8 mouse cellular contexts compared by ENCODE assay signal in genomic region chr19:5912103-5913006, GRCm38 (mm10). TPM values are rescaled to one million over a fixed set of nuclear protein-coding genes. Genes with fewer than 3 reads are reported as not detected.
DNase-seq lines count a peak whose midpoint lies in the region; ATAC-seq and TF ChIP-seq lines count a peak whose summit lies in the region.

No protein-coding gene starts in this region.

- H3K4me2 ChIP-seq in CH12.LX (ENCODE audit: insufficient read depth, low read depth, poor library complexity, severe bottlenecking) = peak overlapping the region; percentile 94
- H3K4me2 ChIP-seq in forebrain, embryonic 11.5 days (ENCODE audit: low read depth, low read length, severe bottlenecking) = peak overlapping the region; percentile 57
- H3K4me2 ChIP-seq in heart, embryonic 16.5 days (ENCODE audit: low read depth, low read length) = peak overlapping the region; percentile 91
- peak overlapping the region; percentile 87 for H3K4me2 ChIP-seq in liver, embryonic 15.5 days
- peak overlapping the region; percentile 85 for H3K4me2 ChIP-seq in neural tube, embryonic 12.5 days (replicated peaks)

- no peaks in the 10 kb centered on the region for H3K9me3 ChIP-seq in CH12.LX (replicated peaks; ENCODE audit: low read length)
- H3K9me3 ChIP-seq in forebrain, embryonic 11.5 days (ENCODE audit: control insufficient read depth, low read length) = no peaks in the 10 kb centered on the region
- H3K9me3 ChIP-seq in heart, embryonic 16.5 days (replicated peaks; ENCODE audit: control insufficient read depth, low read length) = no peaks in the 10 kb centered on the region
- H3K9me3 ChIP-seq in liver, embryonic 15.5 days (replicated peaks) = no peaks in the 10 kb centered on the region
- H3K9me3 ChIP-seq in neural tube, embryonic 12.5 days = no peaks in the 10 kb centered on the region

- no peak for TF ChIP-seq RAD21 in CH12.LX (IDR thresholded peaks at IDR 0.05; ENCODE audit: low read depth, low read length)

- dilution Hi-C loops in CH12.LX (cut with MboI; ENCODE audit: extremely low pct_ligation_motif_present, extremely low pct_unique_long_range_greater_than_20kb, low sequenced_read_pairs) = no loop called here

- H3K36me3 ChIP-seq in CH12.LX (replicated peaks in 1 of 2; ENCODE audit: control insufficient read depth in 1 of 2, insufficient read depth in 1 of 2, low read length in 1 of 2) = peaks cover 10 to 43% of the 10 kb centered on the region in 2 experiments
- no peaks in the 10 kb centered on the region; the same call in 1 of the 2 replicates for H3K36me3 ChIP-seq in forebrain, embryonic 11.5 days (ENCODE audit: control insufficient read depth, insufficient read depth, low read length)
- H3K36me3 ChIP-seq in heart, embryonic 16.5 days (ENCODE audit: control insufficient read depth, insufficient read depth) = peaks cover 6% of the 10 kb centered on the region; the same call in 1 of the 2 replicates
- H3K36me3 ChIP-seq in liver, embryonic 15.5 days (replicated peaks) = peaks cover 19% of the 10 kb centered on the region
- H3K36me3 ChIP-seq in neural tube, embryonic 12.5 days = peaks cover 18% of the 10 kb centered on the region; the same call in 1 of the 2 replicates

- H3K27me3 ChIP-seq in CH12.LX (replicated peaks) = no peaks in the 10 kb centered on the region
- no peaks in the 10 kb centered on the region for H3K27me3 ChIP-seq in forebrain, embryonic 11.5 days (ENCODE audit: control insufficient read depth, insufficient read depth, low read length)
- no peaks in the 10 kb centered on the region for H3K27me3 ChIP-seq in heart, embryonic 16.5 days (ENCODE audit: control insufficient read depth, insufficient read depth, low read length)
- no peaks in the 10 kb centered on the region for H3K27me3 ChIP-seq in liver, embryonic 15.5 days
- H3K27me3 ChIP-seq in neural tube, embryonic 12.5 days (replicated peaks) = no peaks in the 10 kb centered on the region

- peak; percentile 94 for ATAC-seq in forebrain, embryonic 11.5 days (replicated peaks; ENCODE audit: low FRiP score)
- ATAC-seq in heart, embryonic 16.5 days (replicated peaks; ENCODE audit: extremely low read depth, insufficient read depth, low FRiP score) = peak; percentile 97
- peak; percentile 98 for ATAC-seq in liver, embryonic 15.5 days (ENCODE audit: insufficient read depth)
- peak; percentile 94 for ATAC-seq in neural tube, embryonic 12.5 days (ENCODE audit: low FRiP score, low read depth)

- in situ Hi-C loops in CH12.LX (cut with MboI; ENCODE audit: low pct_ligation_motif_present, low pct_unique_long_range_greater_than_20kb, low sequenced_read_pairs) = no loop called here

- peaks cover 11 to 40% of the 10 kb centered on the region in 2 experiments for H3K4me1 ChIP-seq in CH12.LX (ENCODE audit: control insufficient read depth in 1 of 2, insufficient read depth in 2 of 2)
- peaks cover 20% of the 10 kb centered on the region for H3K4me1 ChIP-seq in forebrain, embryonic 11.5 days (replicated peaks; ENCODE audit: control insufficient read depth, insufficient read depth, low read length)
- peaks cover 27% of the 10 kb centered on the region for H3K4me1 ChIP-seq in heart, embryonic 16.5 days (ENCODE audit: control insufficient read depth, insufficient read depth, low read length)
- H3K4me1 ChIP-seq in liver, embryonic 15.5 days (replicated peaks) = peaks cover 55% of the 10 kb centered on the region
- peaks cover 27% of the 10 kb centered on the region for H3K4me1 ChIP-seq in neural tube, embryonic 12.5 days

- H3K9ac ChIP-seq in CH12.LX (ENCODE audit: insufficient read depth, low read depth) = peak overlapping the region; percentile 96
- H3K9ac ChIP-seq in forebrain, embryonic 11.5 days (ENCODE audit: low read length) = peak overlapping the region; percentile 97
- H3K9ac ChIP-seq in heart, embryonic 16.5 days (ENCODE audit: low read length) = peak overlapping the region; percentile 89
- H3K9ac ChIP-seq in liver, embryonic 15.5 days = peak overlapping the region; percentile 99
- H3K9ac ChIP-seq in neural tube, embryonic 12.5 days = peak overlapping the region; percentile 92

- H3K27ac ChIP-seq in CH12.LX (ENCODE audit: insufficient read depth, low read depth) = no peak overlapping the region; the same call in 1 of the 2 replicates
- H3K27ac ChIP-seq in forebrain, embryonic 11.5 days (ENCODE audit: low read depth, low read length) = peak overlapping the region; percentile 75; the same call in 1 of the 2 replicates
- H3K27ac ChIP-seq in heart, embryonic 16.5 days (ENCODE audit: low read length) = peak overlapping the region; percentile 89
- peak overlapping the region; percentile 84 for H3K27ac ChIP-seq in liver, embryonic 15.5 days (replicated peaks)
- 0 out of 2 replicates have a peak overlapping the region, but pooled peaks have one; percentile 6 for H3K27ac ChIP-seq in neural tube, embryonic 12.5 days

- no peak for TF ChIP-seq EP300 in CH12.LX (IDR thresholded peaks at IDR 0.05; ENCODE audit: low read length)

- no peak for TF ChIP-seq CTCF in CH12.LX (conservative IDR thresholded peaks at IDR 0.05 in 1 of 2, IDR thresholded peaks at IDR 0.05 in 1 of 2; ENCODE audit: low read depth in 2 of 2, low read length in 2 of 2)

- peaks cover 53% of the 10 kb centered on the region for H3K79me2 ChIP-seq in CH12.LX (replicated peaks; ENCODE audit: control insufficient read depth, extremely low read depth, insufficient read depth, poor library complexity, severe bottlenecking)

- peak; percentile 99 for DNase-seq in CH12.LX (ENCODE audit: extremely low read depth)
- peak; percentile 100 for DNase-seq in c-Kit-positive CD71-positive TER-119-negative erythroid progenitor cells, embryonic 14.5 days (ENCODE audit: low read depth)
- peak; percentile 100 for DNase-seq in forebrain, embryonic 11.5 days (ENCODE audit: low spot score)
- DNase-seq in kidney, postnatal 36 days = peak; percentile 99 to 100
- peak; percentile 96 for DNase-seq in telencephalon, adult 2 months (ENCODE audit: low read depth, low spot score)

- peak overlapping the region; percentile 90 to 100 (median 93) for H3K4me3 ChIP-seq in CH12.LX (replicated peaks in 1 of 3; ENCODE audit: low read depth in 2 of 3, low read length in 2 of 3, poor library complexity in 1 of 3)
- peak overlapping the region; percentile 98 for H3K4me3 ChIP-seq in forebrain, embryonic 11.5 days (ENCODE audit: low read depth, low read length)
- peak overlapping the region; percentile 76 for H3K4me3 ChIP-seq in heart, embryonic 16.5 days (ENCODE audit: low read length)
- H3K4me3 ChIP-seq in liver, embryonic 15.5 days (replicated peaks) = peak overlapping the region; percentile 97
- H3K4me3 ChIP-seq in neural tube, embryonic 12.5 days = peak overlapping the region; percentile 96

- TF ChIP-seq POLR2A in CH12.LX (IDR thresholded peaks at IDR 0.05; ENCODE audit: low read depth, low read length) = peak; percentile 97

- under 1% methylated on average over 59 of the region's 59 CpGs for WGBS in forebrain, embryonic 11.5 days
- under 1% methylated on average over 59 of the region's 59 CpGs for WGBS in heart, embryonic 16.5 days
- under 1% methylated on average over 59 of the region's 59 CpGs for WGBS in liver, embryonic 15.5 days (ENCODE audit: insufficient replicate concordance)
- WGBS in neural tube, embryonic 12.5 days = under 1% methylated on average over 59 of the region's 59 CpGs

RNA-seq across cellular contexts. Expression of gene Dpf2, which starts 0.5 kb away (rescaled TPM):
- total RNA-seq in CH12.LX (2012; rRNA removed) = 34.4 and 36.7 TPM in 2 replicates
- 21.9 and 25.0 TPM in 2 replicates for total RNA-seq in CH12.LX (2014; rRNA removed)
- polyA plus RNA-seq in CH12.LX (2012; ENCODE audit: insufficient read length, low read depth) = 106 and 115 TPM in 2 replicates
- polyA plus RNA-seq in forebrain, embryonic 11.5 days (2014; fragmentation: Nextera tagmentation; extraction: Ambion mirVana) = 232 and 246 TPM in 2 replicates
- polyA plus RNA-seq in heart, embryonic 16.5 days (2015; fragmentation: Nextera tagmentation; extraction: Ambion mirVana) = 97.5 and 103 TPM in 2 replicates
- 52.7 and 59.4 TPM in 2 replicates for polyA plus RNA-seq in liver, embryonic 15.5 days (2015; fragmentation: Nextera tagmentation; extraction: Ambion mirVana)
- 156 and 174 TPM in 2 replicates for polyA plus RNA-seq in neural tube, embryonic 12.5 days (2016; fragmentation: Nextera tagmentation; extraction: Ambion mirVana)

RNA-seq across cellular contexts. Expression of gene Cdc42ep2, which starts 12.3 kb away (rescaled TPM):
- 0.25 TPM in 2 replicates for total RNA-seq in CH12.LX (2012; rRNA removed)
- 0.08 and 0.13 TPM in 2 replicates for total RNA-seq in CH12.LX (2014; rRNA removed)
- 0.16 and 0.20 TPM in 2 replicates for polyA plus RNA-seq in CH12.LX (2012; ENCODE audit: insufficient read length, low read depth)
- polyA plus RNA-seq in forebrain, embryonic 11.5 days (2014; fragmentation: Nextera tagmentation; extraction: Ambion mirVana) = 1.8 and 2.5 TPM in 2 replicates
- polyA plus RNA-seq in heart, embryonic 16.5 days (2015; fragmentation: Nextera tagmentation; extraction: Ambion mirVana) = 12.4 and 12.6 TPM in 2 replicates
- 2.9 and 3.1 TPM in 2 replicates for polyA plus RNA-seq in liver, embryonic 15.5 days (2015; fragmentation: Nextera tagmentation; extraction: Ambion mirVana)
- polyA plus RNA-seq in neural tube, embryonic 12.5 days (2016; fragmentation: Nextera tagmentation; extraction: Ambion mirVana) = 4.7 and 5.7 TPM in 2 replicates

RNA-seq across cellular contexts. Expression of gene Tigd3, which starts 18.4 kb away (rescaled TPM):
- total RNA-seq in CH12.LX (2012; rRNA removed) (1.6 and 2.1 TPM in 2 replicates), CH12.LX (2014; rRNA removed) (0.62 and 0.67 TPM in 2 replicates)
- 1.2 and 1.4 TPM in 2 replicates for polyA plus RNA-seq in CH12.LX (2012; ENCODE audit: insufficient read length, low read depth)
- 10.1 and 10.7 TPM in 2 replicates for polyA plus RNA-seq in forebrain, embryonic 11.5 days (2014; fragmentation: Nextera tagmentation; extraction: Ambion mirVana)
- 1.5 and 1.6 TPM in 2 replicates for polyA plus RNA-seq in heart, embryonic 16.5 days (2015; fragmentation: Nextera tagmentation; extraction: Ambion mirVana)
- 2.8 and 2.9 TPM in 2 replicates for polyA plus RNA-seq in liver, embryonic 15.5 days (2015; fragmentation: Nextera tagmentation; extraction: Ambion mirVana)
- polyA plus RNA-seq in neural tube, embryonic 12.5 days (2016; fragmentation: Nextera tagmentation; extraction: Ambion mirVana) = 10.5 and 11.8 TPM in 2 replicates

RNA-seq across cellular contexts. Expression of gene Slc25a45, which starts 34.7 kb away (rescaled TPM):
- total RNA-seq in CH12.LX (2012; rRNA removed) (20.6 and 23.1 TPM in 2 replicates), CH12.LX (2014; rRNA removed) (27.6 and 33.0 TPM in 2 replicates)
- 20.8 and 22.7 TPM in 2 replicates for polyA plus RNA-seq in CH12.LX (2012; ENCODE audit: insufficient read length, low read depth)
- polyA plus RNA-seq in forebrain, embryonic 11.5 days (2014; fragmentation: Nextera tagmentation; extraction: Ambion mirVana) = 0.90 and 1.1 TPM in 2 replicates
- 4.6 and 5.0 TPM in 2 replicates for polyA plus RNA-seq in heart, embryonic 16.5 days (2015; fragmentation: Nextera tagmentation; extraction: Ambion mirVana)
- polyA plus RNA-seq in liver, embryonic 15.5 days (2015; fragmentation: Nextera tagmentation; extraction: Ambion mirVana) = 7.1 and 7.9 TPM in 2 replicates
- polyA plus RNA-seq in neural tube, embryonic 12.5 days (2016; fragmentation: Nextera tagmentation; extraction: Ambion mirVana) = 1.7 and 2.5 TPM in 2 replicates

RNA-seq across cellular contexts. Expression of gene Frmd8, which starts 37.3 kb away (rescaled TPM):
- total RNA-seq in CH12.LX (2012; rRNA removed) = 29.0 and 30.7 TPM in 2 replicates
- 13.5 and 15.5 TPM in 2 replicates for total RNA-seq in CH12.LX (2014; rRNA removed)
- 25.2 and 25.4 TPM in 2 replicates for polyA plus RNA-seq in CH12.LX (2012; ENCODE audit: insufficient read length, low read depth)
- polyA plus RNA-seq in forebrain, embryonic 11.5 days (2014; fragmentation: Nextera tagmentation; extraction: Ambion mirVana) = 20.4 and 24.5 TPM in 2 replicates
- 33.6 and 34.8 TPM in 2 replicates for polyA plus RNA-seq in heart, embryonic 16.5 days (2015; fragmentation: Nextera tagmentation; extraction: Ambion mirVana)
- 12.9 and 13.1 TPM in 2 replicates for polyA plus RNA-seq in liver, embryonic 15.5 days (2015; fragmentation: Nextera tagmentation; extraction: Ambion mirVana)
- 27.0 and 33.0 TPM in 2 replicates for polyA plus RNA-seq in neural tube, embryonic 12.5 days (2016; fragmentation: Nextera tagmentation; extraction: Ambion mirVana)
